Mouse (Mus musculus) intestine, postnatal 0 days (tissue): ENCODE results near the gene Scfd2. TPM values are rescaled to one million over a fixed set of nuclear protein-coding genes. Genes with fewer than 3 reads are reported as not detected.

ENCODE experiments used
- ATAC-seq: fragments of 200-750 bp; cut with Nextera tagmentation; 2 replicates; pipeline ENCODE4 v1.8.0; 2017; ENCODE audit warnings: mild to moderate bottlenecking, moderate TSS enrichment, moderate library complexity
- H3K27ac ChIP-seq: fragments of 300-500 bp; sonication (generic); 2 replicates; pipeline ENCODE4 v1.5.1; 2014; ENCODE audit warnings: mild to moderate bottlenecking, low read depth, low read length, moderate library complexity
- H3K27me3 ChIP-seq: fragments of 300-500 bp; sonication (generic); replicated peaks from 2 replicates; pipeline ENCODE4 v1.6.1; 2014; ENCODE audit warnings: low read length, mixed read lengths; ENCODE audit not compliant: control insufficient read depth, insufficient read depth
- H3K36me3 ChIP-seq: fragments of 300-500 bp; sonication (generic); 2 replicates; pipeline ENCODE4 v1.6.1; 2014; ENCODE audit warnings: mild to moderate bottlenecking, moderate library complexity; ENCODE audit not compliant: control insufficient read depth, insufficient read depth
- H3K4me1 ChIP-seq: fragments of 300-500 bp; sonication (generic); replicated peaks from 2 replicates; pipeline ENCODE4 v1.6.1; 2014; ENCODE audit warnings: antibody characterized with exemption, low read length, mixed read lengths; ENCODE audit not compliant: control insufficient read depth, insufficient read depth
- H3K4me2 ChIP-seq: fragments of 300-500 bp; sonication (generic); replicated peaks from 2 replicates; pipeline ENCODE4 v1.6.1; 2014; ENCODE audit warnings: low read depth, mild to moderate bottlenecking, moderate library complexity
- H3K4me3 ChIP-seq: fragments of 300-500 bp; sonication (generic); 2 replicates; pipeline ENCODE4 v1.5.1; 2014; ENCODE audit warnings: low read depth, low read length
- H3K9ac ChIP-seq: fragments of 300-500 bp; sonication (generic); 2 replicates; pipeline ENCODE4 v1.6.1; 2014; ENCODE audit warnings: mild to moderate bottlenecking, low read depth, low read length
- H3K9me3 ChIP-seq: fragments of 300-500 bp; sonication (generic); 2 replicates; pipeline ENCODE4 v1.6.1; 2016; ENCODE audit warnings: mixed run types; ENCODE audit not compliant: control insufficient read depth
- CTCF ChIP-seq: sonication (generic); IDR thresholded peaks from 2 replicates; pipeline ENCODE4 v1.5.1; 2016; ENCODE audit warnings: low read depth, mild to moderate bottlenecking, control low read depth, antibody characterized with exemption, moderate library complexity
- WGBS: fragments of 180-500 bp; shearing (Covaris S2); extraction: QIAGEN DNeasy Blood & Tissue Kit; methylation state at CpG from one replicate; pipeline ENCODE4 v1.1.7; 2014; 5-methylcytosine and 5-hydroxymethylcytosine counted together
- polyA plus RNA-seq: library from polyadenylated mRNA; unstranded; fragments of >200 nt; fragmentation: Nextera tagmentation; extraction: Ambion mirVana; gene quantifications from 2 replicates; pipeline ENCODE4 v1.2.1, GENCODE M21; 2015

Scfd2 gene
- polyA plus RNA-seq, 1 experiment from 2014 or later: 16.8 TPM

GRCm38 (mm10) chr5:74204465-74204864 is 327.1 kb downstream of the Scfd2 start:
- no peaks in the 10 kb centered on the region for H3K27me3 ChIP-seq
- WGBS: 73% methylated on average over 5 of the region's 5 CpGs
- H3K9me3 ChIP-seq: no peaks in the 10 kb centered on the region
- 0 out of 2 replicates have a peak, but pooled peaks cover 2% of the 10 kb centered on the region for H3K4me1 ChIP-seq
- no peak overlapping the region for H3K4me2 ChIP-seq
- no peak for TF ChIP-seq CTCF
- H3K9ac ChIP-seq: no peak overlapping the region
- H3K36me3 ChIP-seq: peaks cover 5% of the 10 kb centered on the region
- no peak overlapping the region for H3K4me3 ChIP-seq
- H3K27ac ChIP-seq: no peak overlapping the region
- ATAC-seq: no peak

GRCm38 (mm10) chr5:74202515-74202914 is 329.0 kb downstream of the Scfd2 start:
- Histone ChIP-seq H3K36me3 (peaks cover 18% of the 10 kb centered on the region), H3K4me1 (no peaks in the 10 kb centered on the region), H3K4me3 (no peak overlapping the region), H3K9me3 (no peaks in the 10 kb centered on the region), H3K4me2 (no peak overlapping the region), H3K9ac (no peak overlapping the region), H3K27me3 (no peaks in the 10 kb centered on the region), H3K27ac (no peak overlapping the region)
- ATAC-seq: no peak
- WGBS: 77% methylated on average over 4 of the region's 4 CpGs
- TF ChIP-seq CTCF: no peak

- Histone ChIP-seq H3K4me1 (no peaks in the 10 kb centered on the region), H3K4me3 (no peak overlapping the region), H3K4me2 (no peak overlapping the region), H3K9ac (no peak overlapping the region), H3K36me3 (peaks cover 21% of the 10 kb centered on the region), H3K27me3 (no peaks in the 10 kb centered on the region), H3K9me3 (no peaks in the 10 kb centered on the region), H3K27ac (no peak overlapping the region)
- 73% methylated on average over 10 of the region's 10 CpGs for WGBS
- no peak for ATAC-seq
- TF ChIP-seq CTCF: no peak
Measured at GRCm38 (mm10) chr5:74201570-74202357, 329.8 kb downstream of the Scfd2 start.

- no peak for TF ChIP-seq CTCF
- no peaks in the 10 kb centered on the region for H3K4me1 ChIP-seq
- H3K27me3 ChIP-seq: no peaks in the 10 kb centered on the region
- no peak overlapping the region for H3K9ac ChIP-seq
- 86% methylated on average over 8 of the region's 8 CpGs for WGBS
- no peaks in the 10 kb centered on the region for H3K9me3 ChIP-seq
- peaks cover 21% of the 10 kb centered on the region for H3K36me3 ChIP-seq
- H3K27ac ChIP-seq: no peak overlapping the region
- no peak overlapping the region for H3K4me3 ChIP-seq
- no peak overlapping the region for H3K4me2 ChIP-seq
- no peak for ATAC-seq
Measured at GRCm38 (mm10) chr5:74200481-74200880, 331.1 kb downstream of the Scfd2 start.

- no peaks in the 10 kb centered on the region for H3K9me3 ChIP-seq
- H3K4me1 ChIP-seq: 0 out of 2 replicates have a peak, but pooled peaks cover 2% of the 10 kb centered on the region
- no peak overlapping the region for H3K27ac ChIP-seq
- no peak for TF ChIP-seq CTCF
- WGBS: 78% methylated on average over 13 of the region's 13 CpGs
- H3K9ac ChIP-seq: no peak overlapping the region
- H3K4me2 ChIP-seq: no peak overlapping the region
- no peak for ATAC-seq
- no peak overlapping the region for H3K4me3 ChIP-seq
- H3K27me3 ChIP-seq: no peaks in the 10 kb centered on the region
- H3K36me3 ChIP-seq: peaks cover 21% of the 10 kb centered on the region
Measured at GRCm38 (mm10) chr5:74199793-74200192, 331.8 kb downstream of the Scfd2 start.

GRCm38 (mm10) chr5:74198446-74198845 is 333.1 kb downstream of the Scfd2 start:
- whole genome bisulfite sequencing: 71% methylated on average over 11 of the region's 11 CpGs
- Histone ChIP-seq H3K9me3 (no peaks in the 10 kb centered on the region), H3K4me2 (no peak overlapping the region), H3K4me1 (0 out of 2 replicates have a peak, but pooled peaks cover 3% of the 10 kb centered on the region), H3K27me3 (no peaks in the 10 kb centered on the region), H3K4me3 (no peak overlapping the region), H3K9ac (no peak overlapping the region), H3K36me3 (peaks cover 21% of the 10 kb centered on the region), H3K27ac (no peak overlapping the region)
- no peak for ATAC-seq
- no peak for TF ChIP-seq CTCF
